Mouse (Mus musculus) macrophage (primary cell): Measurements from ENCODE around the gene Babam2. TPM values are rescaled to one million over a fixed set of nuclear protein-coding genes. Genes with fewer than 3 reads are reported as not detected.
"Not testable (repeated sequence)": the region's sequence is repeated elsewhere in the genome, so short reads cannot be mapped to it uniquely, and the experiment has no call there.

Experiments used
- H3K27ac ChIP-seq: fragments of 350-480 bp; formaldehyde crosslinking; 2 replicates; pipeline ENCODE4 v1.9.0; 2021
- H3K36me3 ChIP-seq: fragments of 350-480 bp; formaldehyde crosslinking; 2 replicates; pipeline ENCODE4 v1.9.0; 2021; ENCODE audit errors: inconsistent target
- H3K4me3 ChIP-seq: fragments of 350-480 bp; formaldehyde crosslinking; 2 replicates; pipeline ENCODE4 v1.9.0; 2021; ENCODE audit errors: inconsistent target
- H3K79me2 ChIP-seq: fragments of 350-480 bp; formaldehyde crosslinking; 2 replicates; pipeline ENCODE4 v1.9.0; 2021; ENCODE audit errors: inconsistent target
- WGBS: methylation state at CpG from one replicate; pipeline ENCODE4 v1.1.7; 2026; ENCODE audit warnings: inconsistent platforms; ENCODE audit not compliant: missing documents; 5-methylcytosine and 5-hydroxymethylcytosine counted together
- polyA plus RNA-seq: library from polyadenylated mRNA; stranded (reverse); fragments of 250-400 nt; gene quantifications from 3 replicates; pipeline ENCODE4 v1.2.4, GENCODE M21; 2018; ENCODE audit warnings: inconsistent platforms

Babam2 gene
- polyA plus RNA-seq, 1 experiment from 2014 or later: 78.4 TPM

GRCm38 (mm10) chr5:31956336-31956735 lies 258.9 kb downstream of the Babam2 start:
- Histone ChIP-seq H3K27ac (no peak overlapping the region), H3K79me2 (no peaks in the 10 kb centered on the region), H3K4me3 (no peak overlapping the region), H3K36me3 (no peaks in the 10 kb centered on the region)
- 74% methylated on average over 3 of the region's 3 CpGs for WGBS

GRCm38 (mm10) chr5:31959886-31960285 lies 262.4 kb downstream of the Babam2 start:
- Histone ChIP-seq H3K36me3 (no peaks in the 10 kb centered on the region), H3K4me3 (no peak overlapping the region), H3K79me2 (no peaks in the 10 kb centered on the region), H3K27ac (no peak overlapping the region)
- 98% methylated on average over 8 of the region's 8 CpGs for WGBS

- Histone ChIP-seq H3K79me2 (no peaks in the 10 kb centered on the region), H3K27ac (no peak overlapping the region), H3K36me3 (no peaks in the 10 kb centered on the region), H3K4me3 (no peak overlapping the region)
- 64% methylated on average over 2 of the region's 2 CpGs for WGBS
These were observed 263.9 kb downstream of the Babam2 start for GRCm38 (mm10) chr5:31961423-31961822.

GRCm38 (mm10) chr5:31962346-31962745 lies 264.9 kb downstream of the Babam2 start:
- Histone ChIP-seq H3K27ac (no peak overlapping the region), H3K4me3 (no peak overlapping the region), H3K36me3 (no peaks in the 10 kb centered on the region), H3K79me2 (no peaks in the 10 kb centered on the region)
- WGBS: 90% methylated on average over 3 of the region's 3 CpGs

- 95% methylated on average over 8 of the region's 8 CpGs for WGBS
- Histone ChIP-seq H3K36me3 (no peaks in the 10 kb centered on the region), H3K4me3 (no peak overlapping the region), H3K79me2 (no peaks in the 10 kb centered on the region), H3K27ac (no peak overlapping the region)
These were observed 265.9 kb downstream of the Babam2 start for GRCm38 (mm10) chr5:31963352-31963751.

- H3K36me3 ChIP-seq: no peaks in the 10 kb centered on the region
- WGBS: 94% methylated on average over 2 of the region's 2 CpGs
- H3K79me2 ChIP-seq: no peaks in the 10 kb centered on the region
- no peak overlapping the region for H3K4me3 ChIP-seq
- no peak overlapping the region for H3K27ac ChIP-seq
These were observed 266.4 kb downstream of the Babam2 start for GRCm38 (mm10) chr5:31963851-31964250.

GRCm38 (mm10) chr5:31966741-31967140 lies 269.3 kb downstream of the Babam2 start:
- 79% methylated on average over 5 of the region's 5 CpGs for WGBS
- H3K27ac ChIP-seq: no peak overlapping the region
- H3K79me2 ChIP-seq: no peaks in the 10 kb centered on the region
- H3K4me3 ChIP-seq: no peak overlapping the region
- no peaks in the 10 kb centered on the region for H3K36me3 ChIP-seq

GRCm38 (mm10) chr5:31967526-31967925 lies 270.0 kb downstream of the Babam2 start:
- Histone ChIP-seq H3K4me3 (no peak overlapping the region), H3K36me3 (no peaks in the 10 kb centered on the region), H3K27ac (no peak overlapping the region), H3K79me2 (no peaks in the 10 kb centered on the region)
- WGBS: 91% methylated on average over 4 of the region's 4 CpGs

GRCm38 (mm10) chr5:31968046-31968506 lies 270.6 kb downstream of the Babam2 start:
- 87% methylated on average over 6 of the region's 6 CpGs for WGBS
- H3K4me3 ChIP-seq: no peak overlapping the region
- H3K36me3 ChIP-seq: no peaks in the 10 kb centered on the region
- no peaks in the 10 kb centered on the region for H3K79me2 ChIP-seq
- H3K27ac ChIP-seq: no peak overlapping the region

GRCm38 (mm10) chr5:31972416-31972815 lies 274.9 kb downstream of the Babam2 start:
- H3K4me3 ChIP-seq, H3K79me2 ChIP-seq, H3K36me3 ChIP-seq, H3K27ac ChIP-seq: not testable (repeated sequence)
- WGBS: 100% methylated on average over 1 of the region's 1 CpGs

GRCm38 (mm10) chr5:31974614-31975168 lies 277.2 kb downstream of the Babam2 start:
- no peak overlapping the region for H3K27ac ChIP-seq
- WGBS: 78% methylated on average over 3 of the region's 3 CpGs
- H3K79me2 ChIP-seq: no peaks in the 10 kb centered on the region
- no peak overlapping the region for H3K4me3 ChIP-seq
- no peaks in the 10 kb centered on the region for H3K36me3 ChIP-seq

- no peak overlapping the region for H3K4me3 ChIP-seq
- WGBS: 95% methylated on average over 5 of the region's 5 CpGs
- no peak overlapping the region for H3K27ac ChIP-seq
- no peaks in the 10 kb centered on the region for H3K79me2 ChIP-seq
- H3K36me3 ChIP-seq: no peaks in the 10 kb centered on the region
These were observed 284.6 kb downstream of the Babam2 start for GRCm38 (mm10) chr5:31982061-31982460.

GRCm38 (mm10) chr5:31983161-31983560 lies 285.7 kb downstream of the Babam2 start:
- Histone ChIP-seq H3K27ac (no peak overlapping the region), H3K79me2 (no peaks in the 10 kb centered on the region), H3K4me3 (no peak overlapping the region), H3K36me3 (no peaks in the 10 kb centered on the region)
- 93% methylated on average over 7 of the region's 7 CpGs for WGBS

GRCm38 (mm10) chr5:31983817-31984368 lies 286.4 kb downstream of the Babam2 start:
- no peaks in the 10 kb centered on the region for H3K36me3 ChIP-seq
- H3K79me2 ChIP-seq: no peaks in the 10 kb centered on the region
- WGBS: 15% methylated on average over 2 of the region's 2 CpGs
- no peak overlapping the region for H3K4me3 ChIP-seq
- no peak overlapping the region for H3K27ac ChIP-seq

GRCm38 (mm10) chr5:31984369-31984961 lies 287.0 kb downstream of the Babam2 start:
- Histone ChIP-seq H3K4me3 (no peak overlapping the region), H3K27ac (no peak overlapping the region), H3K36me3 (no peaks in the 10 kb centered on the region), H3K79me2 (no peaks in the 10 kb centered on the region)
- whole genome bisulfite sequencing: 75% methylated on average over 13 of the region's 13 CpGs
